Mouse (Mus musculus): Measurements from ENCODE around the gene Zfp473. TPM values are rescaled to one million over a fixed set of nuclear protein-coding genes. Genes with fewer than 3 reads are reported as not detected.

Gene Zfp473
- total and polyA plus RNA-seq, 2 experiments from 2014 or later: 0.68 to 0.84 TPM

DNA sequence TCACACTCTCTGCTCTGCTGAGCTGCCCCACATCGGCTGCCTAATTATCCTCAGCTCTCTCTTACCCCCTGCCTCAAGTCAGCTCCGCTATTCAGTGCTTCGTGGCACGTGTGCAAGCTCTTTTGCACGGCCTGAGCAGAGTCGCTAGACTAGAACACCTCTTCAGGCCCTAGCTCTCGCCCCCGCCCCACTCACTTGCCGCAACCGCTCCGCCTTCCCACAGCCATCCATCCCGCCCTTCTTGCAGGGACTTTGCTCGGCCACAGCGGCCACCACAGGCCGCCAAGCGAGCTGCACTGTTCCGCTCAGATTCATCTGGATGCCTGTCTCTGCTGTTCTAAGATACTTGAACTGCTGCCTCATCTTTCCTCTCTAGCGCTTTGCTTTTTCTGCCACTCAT is 5.8 kb downstream of the Zfp473 start:
- peak overlapping the region; percentile 77 for H3K4me2 ChIP-seq (ENCODE audit: low read depth, low read length)
- peak; percentile 88 for TF ChIP-seq CTCF (IDR thresholded peaks at IDR 0.05; ENCODE audit: low read depth)
- H3K36me3 ChIP-seq (ENCODE audit: insufficient read depth, low read length): no peaks in the 10 kb centered on the region
- no peaks in the 10 kb centered on the region for H3K27me3 ChIP-seq (ENCODE audit: insufficient read depth, low read length)
- H3K4me3 ChIP-seq (ENCODE audit: low read length): peak overlapping the region; percentile 38
- WGBS: under 1% methylated on average over 18 of the region's 18 CpGs
- DNase-seq (ENCODE audit: low spot score): peak; percentile 93
- peak overlapping the region; percentile 68 for H3K27ac ChIP-seq
- peaks cover 10% of the 10 kb centered on the region for H3K4me1 ChIP-seq (ENCODE audit: insufficient read depth, low read length)
- H3K9ac ChIP-seq (replicated peaks; ENCODE audit: low read length): peak overlapping the region; percentile 49
- peak; percentile 81 for ATAC-seq
- H3K9me3 ChIP-seq (ENCODE audit: low read length): no peaks in the 10 kb centered on the region

DNA sequence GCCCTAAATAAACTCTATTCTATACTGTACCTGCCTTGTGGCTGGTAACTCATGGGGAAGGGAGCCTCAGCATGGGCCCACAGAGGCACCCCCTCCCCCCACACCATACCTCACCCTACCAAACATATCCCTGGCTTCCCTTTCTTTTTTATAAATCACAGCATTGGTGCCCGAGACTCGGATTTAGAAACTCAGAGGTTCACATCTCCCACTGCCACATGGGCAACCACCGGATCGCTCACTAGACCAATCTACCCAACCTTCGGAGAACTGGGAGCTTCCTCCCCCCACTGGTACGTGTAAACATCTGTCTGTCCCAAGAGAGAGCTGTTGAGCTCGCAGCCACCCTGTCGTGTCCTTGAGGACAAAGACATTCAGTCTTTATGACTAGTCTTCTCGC is 6.6 kb downstream of the Zfp473 start:
- 34% methylated on average over 9 of the region's 9 CpGs for WGBS
- H3K4me1 ChIP-seq (ENCODE audit: insufficient read depth, low read length): peaks cover 10% of the 10 kb centered on the region
- no peaks in the 10 kb centered on the region for H3K27me3 ChIP-seq (ENCODE audit: insufficient read depth, low read length)
- DNase-seq (ENCODE audit: low spot score) (no peak), ATAC-seq (no peak)
- H3K36me3 ChIP-seq (ENCODE audit: insufficient read depth, low read length): no peaks in the 10 kb centered on the region
- H3K27ac ChIP-seq: peak overlapping the region; percentile 68; the same call in 1 of the 2 replicates
- no peaks in the 10 kb centered on the region for H3K9me3 ChIP-seq (ENCODE audit: low read length)
- peak overlapping the region; percentile 77 for H3K4me2 ChIP-seq (ENCODE audit: low read depth, low read length)
- TF ChIP-seq CTCF (IDR thresholded peaks at IDR 0.05; ENCODE audit: low read depth): no peak
- peak overlapping the region; percentile 49 for H3K9ac ChIP-seq (replicated peaks; ENCODE audit: low read length)
- peak overlapping the region; percentile 38 for H3K4me3 ChIP-seq (ENCODE audit: low read length)

DNA sequence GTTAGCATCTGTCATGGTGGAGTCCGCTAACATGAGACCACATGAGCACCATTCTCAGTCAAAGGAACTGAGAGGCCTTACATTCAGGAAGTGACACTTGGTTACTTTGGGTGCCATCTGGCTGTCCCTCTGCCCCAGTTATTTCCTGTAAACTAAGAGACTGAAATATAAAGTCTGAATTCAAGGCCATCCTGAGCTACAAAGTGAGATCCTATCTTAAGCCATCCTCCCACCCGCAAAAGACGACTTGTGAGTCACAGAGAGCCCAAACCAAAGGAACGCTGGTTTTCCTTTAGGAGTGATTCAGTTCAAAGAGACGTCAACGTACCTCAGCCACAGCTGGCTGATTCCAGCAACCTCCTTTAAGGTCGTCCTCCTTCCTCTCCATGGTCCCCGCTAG is 9.5 kb downstream of the Zfp473 start:
- WGBS: 86% methylated on average over 8 of the region's 8 CpGs
- DNase-seq (ENCODE audit: low spot score): no peak
- no peaks in the 10 kb centered on the region; the same call in 1 of the 2 replicates for H3K36me3 ChIP-seq (ENCODE audit: insufficient read depth, low read length)

DNA sequence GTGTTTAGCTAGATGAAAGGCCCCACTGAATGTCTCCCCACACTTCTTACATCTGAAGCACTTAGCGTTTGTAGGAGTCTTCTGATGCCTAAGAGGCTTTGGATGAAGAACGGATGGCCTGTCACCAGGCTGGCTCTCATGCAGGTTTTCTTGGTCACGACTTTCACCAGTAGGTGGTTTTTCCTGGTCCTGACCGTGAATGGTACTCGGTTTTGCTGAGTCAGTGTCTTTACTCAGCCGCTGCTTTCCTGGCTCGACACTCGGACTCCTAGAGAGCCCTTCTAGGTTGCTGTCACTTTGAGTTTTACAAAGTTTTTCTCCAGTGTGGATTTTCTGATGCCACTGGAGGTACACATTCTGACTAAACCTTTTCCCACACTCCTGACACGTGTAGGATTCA is 17.1 kb downstream of the Zfp473 start:
- H3K4me2 ChIP-seq (ENCODE audit: low read depth, low read length): no peak overlapping the region
- H3K4me3 ChIP-seq (ENCODE audit: low read length): no peak overlapping the region
- TF ChIP-seq CTCF (IDR thresholded peaks at IDR 0.05; ENCODE audit: low read depth): no peak
- no peaks in the 10 kb centered on the region for H3K4me1 ChIP-seq (ENCODE audit: insufficient read depth, low read length)
- no peak overlapping the region for H3K27ac ChIP-seq
- ATAC-seq (no peak), DNase-seq (ENCODE audit: low spot score) (no peak)
- no peaks in the 10 kb centered on the region; the same call in 1 of the 2 replicates for H3K36me3 ChIP-seq (ENCODE audit: insufficient read depth, low read length)
- H3K9me3 ChIP-seq (ENCODE audit: low read length): no peaks in the 10 kb centered on the region
- WGBS: 85% methylated on average over 9 of the region's 9 CpGs
- no peaks in the 10 kb centered on the region for H3K27me3 ChIP-seq (ENCODE audit: insufficient read depth, low read length)
- no peak overlapping the region for H3K9ac ChIP-seq (replicated peaks; ENCODE audit: low read length)

More for the DNA sequence above, 9.5 kb downstream of the Zfp473 start:
- TF ChIP-seq CTCF (IDR thresholded peaks at IDR 0.05; ENCODE audit: low read depth): no peak
- no peak overlapping the region for H3K4me3 ChIP-seq (ENCODE audit: low read length)
- H3K27me3 ChIP-seq (ENCODE audit: insufficient read depth, low read length): no peaks in the 10 kb centered on the region
- H3K9ac ChIP-seq (replicated peaks; ENCODE audit: low read length): no peak overlapping the region
- ATAC-seq: no peak
- H3K4me1 ChIP-seq (ENCODE audit: insufficient read depth, low read length): no peaks in the 10 kb centered on the region
- no peak overlapping the region for H3K4me2 ChIP-seq (ENCODE audit: low read depth, low read length)
- no peak overlapping the region for H3K27ac ChIP-seq
- no peaks in the 10 kb centered on the region for H3K9me3 ChIP-seq (ENCODE audit: low read length)

DNA sequence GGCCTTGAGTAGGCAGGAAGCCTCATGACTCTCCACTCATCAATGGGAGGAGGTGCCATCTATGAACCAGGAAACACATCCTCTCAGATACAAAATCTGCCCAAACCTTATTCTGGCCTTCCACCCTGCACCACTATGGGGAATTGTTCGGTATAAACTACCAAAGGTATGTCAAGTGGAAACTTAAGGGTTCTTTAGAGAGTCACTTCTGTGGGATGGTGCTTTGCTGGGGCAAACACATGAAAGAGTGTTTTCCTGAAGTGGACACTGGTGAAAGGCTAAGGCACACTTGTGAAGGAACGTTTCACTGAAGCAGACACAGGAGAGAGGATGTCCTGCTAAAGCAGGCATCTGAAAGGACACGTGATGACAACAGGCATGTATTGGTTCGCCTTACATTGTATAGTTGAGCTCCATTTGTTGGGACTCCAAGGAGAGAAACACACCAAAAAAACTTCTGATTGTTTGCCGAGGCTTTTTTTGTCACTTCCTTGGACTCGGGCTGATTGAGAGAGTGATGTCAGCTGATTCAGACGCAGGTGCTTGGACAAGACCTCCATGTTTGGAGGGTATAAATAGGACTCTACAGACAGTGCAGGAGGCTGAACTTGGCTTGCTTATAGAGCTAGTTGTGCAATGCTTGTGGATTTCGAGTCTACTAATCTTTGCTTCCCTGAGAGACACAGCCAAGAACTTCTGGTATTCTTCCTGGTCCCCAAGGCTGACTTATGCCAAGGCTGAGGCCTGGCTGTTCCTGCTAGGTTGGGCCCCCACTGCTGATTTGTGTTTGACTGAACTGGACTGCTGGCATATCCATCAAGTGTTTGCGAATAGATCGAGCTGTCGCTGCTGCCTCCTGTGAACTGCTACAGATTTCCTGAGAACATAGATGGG is 22.5 kb downstream of the Zfp473 start:
- 88% methylated on average over 11 of the region's 11 CpGs for whole genome bisulfite sequencing
- H3K36me3 ChIP-seq (ENCODE audit: insufficient read depth, low read length): no peaks in the 10 kb centered on the region
- H3K4me1 ChIP-seq (ENCODE audit: insufficient read depth, low read length): no peaks in the 10 kb centered on the region
- H3K4me3 ChIP-seq (ENCODE audit: low read length): no peak overlapping the region
- DNase-seq (ENCODE audit: low spot score) (no peak), ATAC-seq (no peak)
- no peaks in the 10 kb centered on the region for H3K9me3 ChIP-seq (ENCODE audit: low read length)
- no peaks in the 10 kb centered on the region for H3K27me3 ChIP-seq (ENCODE audit: insufficient read depth, low read length)
- no peak overlapping the region for H3K27ac ChIP-seq
- no peak overlapping the region for H3K9ac ChIP-seq (replicated peaks; ENCODE audit: low read length)
- no peak for TF ChIP-seq CTCF (IDR thresholded peaks at IDR 0.05; ENCODE audit: low read depth)
- no peak overlapping the region for H3K4me2 ChIP-seq (ENCODE audit: low read depth, low read length)

DNA sequence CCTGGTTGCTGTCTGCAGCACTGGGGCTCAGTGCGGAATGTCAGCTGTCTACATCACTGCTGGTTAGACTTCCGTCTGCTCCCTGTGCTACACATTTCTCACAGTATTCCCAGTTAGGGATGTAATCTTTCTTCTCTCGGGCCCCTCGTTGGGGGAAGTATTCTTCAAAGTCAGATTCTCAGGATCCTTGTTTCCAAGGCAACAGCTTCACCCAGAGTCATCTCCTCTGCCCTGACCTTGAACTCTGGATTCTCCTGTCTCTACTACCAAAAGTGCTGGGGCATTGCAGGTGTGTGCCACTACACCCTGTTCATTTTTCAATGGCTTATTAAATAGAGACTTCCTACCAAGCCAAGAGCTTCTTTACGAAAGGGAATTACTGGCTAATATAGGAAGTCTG is 23.7 kb downstream of the Zfp473 start:
- Histone ChIP-seq H3K4me2 (ENCODE audit: low read depth, low read length) (no peak overlapping the region), H3K36me3 (ENCODE audit: insufficient read depth, low read length) (no peaks in the 10 kb centered on the region), H3K27ac (no peak overlapping the region), H3K9ac (replicated peaks; ENCODE audit: low read length) (no peak overlapping the region), H3K4me3 (ENCODE audit: low read length) (no peak overlapping the region), H3K27me3 (ENCODE audit: insufficient read depth, low read length) (no peaks in the 10 kb centered on the region), H3K4me1 (ENCODE audit: insufficient read depth, low read length) (no peaks in the 10 kb centered on the region), H3K9me3 (ENCODE audit: low read length) (no peaks in the 10 kb centered on the region)
- TF ChIP-seq CTCF (IDR thresholded peaks at IDR 0.05; ENCODE audit: low read depth): no peak
- ATAC-seq: no peak
- 62% methylated on average over 5 of the region's 5 CpGs for WGBS
- no peak for DNase-seq (ENCODE audit: low spot score)

DNA sequence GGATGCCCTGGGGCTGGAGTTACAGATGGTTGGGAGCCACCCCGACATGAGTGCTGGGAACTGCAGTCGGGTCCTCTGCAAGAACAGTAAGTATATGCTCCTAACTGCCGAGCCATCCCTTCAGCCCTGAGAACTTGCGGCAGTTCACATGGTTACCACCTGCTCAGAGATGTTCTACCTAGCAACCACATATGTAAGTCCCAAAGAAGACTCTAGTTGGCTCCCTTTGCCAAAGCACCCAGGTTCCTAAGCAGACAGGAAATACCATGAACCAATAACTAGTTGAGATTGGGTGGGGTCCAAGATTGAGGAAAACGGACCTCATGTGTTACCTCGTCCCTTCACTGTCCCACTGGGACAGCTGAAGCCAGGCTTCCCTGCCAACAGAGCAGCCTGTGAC is 24.5 kb downstream of the Zfp473 start:
- Histone ChIP-seq H3K27me3 (ENCODE audit: insufficient read depth, low read length) (no peaks in the 10 kb centered on the region), H3K36me3 (ENCODE audit: insufficient read depth, low read length) (no peaks in the 10 kb centered on the region), H3K27ac (no peak overlapping the region), H3K9ac (replicated peaks; ENCODE audit: low read length) (no peak overlapping the region), H3K4me3 (ENCODE audit: low read length) (no peak overlapping the region), H3K9me3 (ENCODE audit: low read length) (no peaks in the 10 kb centered on the region), H3K4me1 (ENCODE audit: insufficient read depth, low read length) (no peaks in the 10 kb centered on the region), H3K4me2 (ENCODE audit: low read depth, low read length) (no peak overlapping the region)
- DNase-seq (ENCODE audit: low spot score) (peak; percentile 39), ATAC-seq (peak; percentile 56; the same call in 1 of the 2 replicates)
- TF ChIP-seq CTCF (IDR thresholded peaks at IDR 0.05; ENCODE audit: low read depth): no peak
- WGBS: 74% methylated on average over 6 of the region's 6 CpGs
